Mouse (Mus musculus) gastrocnemius, postnatal 36 days (tissue): ENCODE measurements around the gene Glud1. TPM values are rescaled to one million over a fixed set of nuclear protein-coding genes. Genes with fewer than 3 reads are reported as not detected.
A peak's percentile ranks its signal among the peaks of the same experiment; 100 is the strongest.

Experiments used
- DNase-seq, 2 experiments: peaks; one replicate each; pipeline ENCODE4 v3.0.0; 2022
- intact Hi-C: fragments of 180-260 bp; cut with DNase I; formaldehyde crosslinking; loops from one replicate; pipeline ENCODE4 v1.15.1; 2025
- long read RNA-seq, 2 experiments: library from polyadenylated mRNA; stranded (forward); transcript quantifications; one replicate each; pipeline ENCODE4 v2.0.0; 2021
- total RNA-seq, 2 experiments: library from RNA; stranded (reverse); gene quantifications; 2 replicates each; pipeline ENCODE4 v1.2.3; 2021

Glud1 gene
- total RNA-seq: 100 to 1,000 TPM in 1 of 2 experiments, 10 to 100 TPM in 1; 99.3 to 134 TPM
- long read RNA-seq, experiment 1, transcript Glud1-201 (13 exons, 3,390 nt): major isoform, 64 of 80 reads
- long read RNA-seq, experiment 1, partial matches to known transcripts: 9 of 80 reads
- long read RNA-seq, experiment 1, other reads (novel, unspliced or antisense): 7 of 80 reads
- long read RNA-seq, experiment 2, transcript Glud1-201 (13 exons, 3,390 nt): major isoform, 83 of 100 reads
- long read RNA-seq, experiment 2, partial matches to known transcripts: 13 of 100 reads
- long read RNA-seq, experiment 2, other reads (novel, unspliced or antisense): 4 of 100 reads

- DNase-seq: peak; percentile 91 to 96
- intact Hi-C loops: loop anchor here (2.0 to 5.0 kb wide), 2 partner anchors 38 to 52 kb away; no protein-coding TSS in a partner anchor
Observed at GRCm38 (mm10) chr14:34310234-34310965, at the start of gene Glud1, which contains the start of gene Shld2. Glud1 (plus strand) TSS chr14:34310727. Shld2 (minus strand) TSS chr14:34310493.

GRCm38 (mm10) chr14:34268046-34268445, 42.5 kb upstream of the Glud1 start:
- DNase-seq: no peak
- intact Hi-C loops: no loop called here

- no peak for DNase-seq
Observed at GRCm38 (mm10) chr14:34273280-34273679, 37.2 kb upstream of the Glud1 start.

GRCm38 (mm10) chr14:34274141-34274540, 36.4 kb upstream of the Glud1 start:
- intact Hi-C loops: loop anchor here (5.0 kb wide), 1 partner anchor 38 kb away; the partner anchor contains the start of genes Glud1 and Shld2
- DNase-seq: no peak

More at GRCm38 (mm10) chr14:34273280-34273679, 37.2 kb upstream of the Glud1 start:
- intact Hi-C loops: loop anchor here (2.0 to 5.0 kb wide), 2 partner anchors 39 to 90 kb away; partner anchors contain the start of genes Glud1 and Shld2

- no peak for DNase-seq
- intact Hi-C loops: no loop called here
Observed at GRCm38 (mm10) chr14:34275225-34275624, 35.3 kb upstream of the Glud1 start.

GRCm38 (mm10) chr14:34279726-34280125, 30.8 kb upstream of the Glud1 start:
- intact Hi-C loops: no loop called here
- no peak for DNase-seq

GRCm38 (mm10) chr14:34280798-34281197, 29.7 kb upstream of the Glud1 start:
- no peak for DNase-seq
- intact Hi-C loops: no loop called here

- no peak for DNase-seq
- intact Hi-C loops: no loop called here
Observed at GRCm38 (mm10) chr14:34281736-34282269, 28.7 kb upstream of the Glud1 start.

GRCm38 (mm10) chr14:34288396-34288795, 22.1 kb upstream of the Glud1 start:
- DNase-seq: no peak
- intact Hi-C loops: no loop called here

- intact Hi-C loops: no loop called here
- no peak for DNase-seq
Observed at GRCm38 (mm10) chr14:34289259-34290015, 21.1 kb upstream of the Glud1 start.

GRCm38 (mm10) chr14:34290229-34290628, 20.3 kb upstream of the Glud1 start:
- intact Hi-C loops: no loop called here

GRCm38 (mm10) chr14:34293641-34294040, 16.9 kb upstream of the Glud1 start:
- intact Hi-C loops: no loop called here
- no peak for DNase-seq

More at GRCm38 (mm10) chr14:34290229-34290628, 20.3 kb upstream of the Glud1 start:
- no peak for DNase-seq

GRCm38 (mm10) chr14:34296350-34296749, 14.2 kb upstream of the Glud1 start:
- DNase-seq: no peak
- intact Hi-C loops: no loop called here

GRCm38 (mm10) chr14:34297038-34297437, 13.5 kb upstream of the Glud1 start:
- intact Hi-C loops: no loop called here
- no peak for DNase-seq

GRCm38 (mm10) chr14:34297634-34298033, 12.9 kb upstream of the Glud1 start:
- DNase-seq: no peak
- intact Hi-C loops: no loop called here

GRCm38 (mm10) chr14:34298871-34299700, 11.4 kb upstream of the Glud1 start:
- intact Hi-C loops: no loop called here
- DNase-seq: no peak

- DNase-seq: no peak
- intact Hi-C loops: no loop called here
Observed at GRCm38 (mm10) chr14:34302681-34303242, 7.8 kb upstream of the Glud1 start.

GRCm38 (mm10) chr14:34303265-34303680, 7.3 kb upstream of the Glud1 start:
- DNase-seq: no peak
- intact Hi-C loops: no loop called here

GRCm38 (mm10) chr14:34309266-34309665, 1.3 kb upstream of the Glud1 start:
- no peak for DNase-seq
- intact Hi-C loops: no loop called here
